Mouse (Mus musculus) ES-Bruce4 (cell line): Measurements from ENCODE around the gene Rasgrp4.

Experiments
- CTCF ChIP-seq: IDR thresholded peaks from one replicate; pipeline ENCODE4 v1.8.1; 2011; ENCODE audit warnings: low read depth, low read length
- EP300 ChIP-seq: IDR thresholded peaks from 2 replicates; pipeline ENCODE4 v1.6.1; 2011; ENCODE audit warnings: low read depth, low read length; ENCODE audit not compliant: insufficient read depth
- POLR2A ChIP-seq: IDR thresholded peaks from one replicate; pipeline ENCODE4 v1.8.1; 2011; ENCODE audit warnings: low read length; ENCODE audit not compliant: insufficient read depth

GRCm38 (mm10) chr7:29168121-29168695, 33.6 kb downstream of the Rasgrp4 start:
- no peak for TF ChIP-seq POLR2A
- TF ChIP-seq CTCF, result no peak
- no peak for TF ChIP-seq EP300
